Mouse (Mus musculus): ENCODE results near the gene Fgf22. TPM values are rescaled to one million over a fixed set of nuclear protein-coding genes. Genes with fewer than 3 reads are reported as not detected.

Gene Fgf22
- total and polyA plus RNA-seq, 2 experiments from 2014 or later, result 1.3 to 5.1 TPM

- H3K27ac ChIP-seq, result no peak overlapping the region
- WGBS, result 61% methylated on average over 5 of the region's 5 CpGs
- H3K9ac ChIP-seq (replicated peaks; ENCODE audit: low read length), result no peak overlapping the region
- H3K27me3 ChIP-seq (ENCODE audit: insufficient read depth, low read length), result peaks cover 6% of the 10 kb centered on the region; the same call in 1 of the 2 replicates
- H3K4me3 ChIP-seq (ENCODE audit: low read length), result no peak overlapping the region
- no peaks in the 10 kb centered on the region for H3K9me3 ChIP-seq (ENCODE audit: low read length)
- peaks cover 8% of the 10 kb centered on the region for H3K4me1 ChIP-seq (ENCODE audit: insufficient read depth, low read length)
- TF ChIP-seq CTCF (IDR thresholded peaks at IDR 0.05; ENCODE audit: low read depth), result no peak
- no peak overlapping the region for H3K4me2 ChIP-seq (ENCODE audit: low read depth, low read length)
- no peaks in the 10 kb centered on the region for H3K36me3 ChIP-seq (ENCODE audit: insufficient read depth, low read length)
- no peak for ATAC-seq
- no peak for DNase-seq (ENCODE audit: low spot score)
Measured at GRCm38 (mm10) chr10:79781956-79782355, 27.1 kb downstream of the Fgf22 start.

DNA sequence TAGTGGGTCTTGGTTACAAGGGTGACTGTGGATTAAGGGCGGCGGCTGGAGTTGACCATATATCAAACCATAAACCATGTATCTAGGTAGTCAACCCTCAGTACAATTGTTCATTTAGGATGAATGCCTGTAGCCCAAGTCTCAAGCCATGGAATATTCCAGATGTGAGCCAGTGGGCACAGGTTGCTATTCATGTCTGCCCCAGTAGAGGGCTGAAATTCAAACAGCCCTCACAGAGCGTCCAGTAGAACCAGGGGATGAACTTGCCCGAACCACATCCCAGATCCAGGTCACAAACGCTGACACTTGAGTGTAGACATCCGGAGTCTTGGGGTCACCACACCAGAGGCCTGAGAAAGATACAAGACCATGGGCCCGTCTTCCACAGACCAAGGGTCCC is 28.2 kb downstream of the Fgf22 start:
- Histone ChIP-seq H3K36me3 (ENCODE audit: insufficient read depth, low read length) (no peaks in the 10 kb centered on the region), H3K27me3 (ENCODE audit: insufficient read depth, low read length) (no peaks in the 10 kb centered on the region), H3K4me1 (ENCODE audit: insufficient read depth, low read length) (peaks cover 4% of the 10 kb centered on the region; the same call in 1 of the 2 replicates), H3K9ac (replicated peaks; ENCODE audit: low read length) (no peak overlapping the region), H3K4me2 (ENCODE audit: low read depth, low read length) (no peak overlapping the region), H3K4me3 (ENCODE audit: low read length) (no peak overlapping the region), H3K27ac (no peak overlapping the region), H3K9me3 (ENCODE audit: low read length) (no peaks in the 10 kb centered on the region)
- ATAC-seq, result no peak
- TF ChIP-seq CTCF (IDR thresholded peaks at IDR 0.05; ENCODE audit: low read depth), result peak; percentile 58
- no peak for DNase-seq (ENCODE audit: low spot score)
- 65% methylated on average over 7 of the region's 7 CpGs for WGBS

- Histone ChIP-seq H3K9me3 (ENCODE audit: low read length) (no peaks in the 10 kb centered on the region), H3K9ac (replicated peaks; ENCODE audit: low read length) (no peak overlapping the region), H3K4me3 (ENCODE audit: low read length) (no peak overlapping the region), H3K36me3 (ENCODE audit: insufficient read depth, low read length) (no peaks in the 10 kb centered on the region), H3K4me1 (ENCODE audit: insufficient read depth, low read length) (peaks cover 4% of the 10 kb centered on the region; the same call in 1 of the 2 replicates), H3K27me3 (ENCODE audit: insufficient read depth, low read length) (no peaks in the 10 kb centered on the region), H3K27ac (no peak overlapping the region), H3K4me2 (ENCODE audit: low read depth, low read length) (no peak overlapping the region)
- no peak for ATAC-seq
- TF ChIP-seq CTCF (IDR thresholded peaks at IDR 0.05; ENCODE audit: low read depth), result peak; percentile 55
- WGBS, result 37% methylated on average over 27 of the region's 27 CpGs
- peak; percentile 55 for DNase-seq (ENCODE audit: low spot score)
Measured at GRCm38 (mm10) chr10:79783920-79784800, 29.3 kb downstream of the Fgf22 start.

DNA sequence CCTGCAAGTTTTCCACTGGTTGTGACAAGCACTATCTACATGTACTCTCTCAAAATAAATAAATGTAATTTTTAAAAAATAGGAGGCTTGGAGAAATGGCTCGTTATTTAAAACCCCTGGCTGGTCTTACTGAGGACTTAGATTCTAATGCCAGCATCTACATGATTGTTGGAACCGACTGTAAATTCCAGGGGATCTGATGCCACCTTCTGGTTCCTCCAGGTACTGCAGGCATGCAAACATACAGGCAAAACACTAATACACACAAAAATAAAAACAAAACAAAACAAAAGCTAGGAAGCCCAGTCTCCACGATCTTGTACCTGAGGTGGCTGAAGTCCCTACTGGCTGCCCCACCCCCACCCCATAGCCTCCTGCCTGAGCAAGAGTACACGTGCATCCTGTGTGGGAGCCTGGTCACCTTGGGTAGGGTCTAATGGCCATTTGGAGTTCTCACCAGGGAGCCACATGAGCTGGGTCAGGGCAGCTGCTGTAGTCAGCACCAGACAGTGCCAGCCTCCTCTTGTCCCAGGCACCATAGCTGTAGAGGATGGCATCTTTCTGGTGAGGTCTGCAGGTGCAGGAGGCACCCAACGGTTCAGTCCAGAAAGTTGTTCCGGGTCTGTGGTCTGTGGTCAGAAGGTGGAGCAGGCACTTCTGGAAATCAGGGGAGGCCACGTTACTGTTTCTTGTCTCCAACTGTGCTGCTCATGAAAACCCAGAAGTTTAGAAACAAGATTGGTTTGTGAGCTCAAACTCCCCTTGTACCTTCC is 33.7 kb downstream of the Fgf22 start:
- DNase-seq (ENCODE audit: low spot score), result peak; percentile 87
- 36% methylated on average over 7 of the region's 7 CpGs for WGBS
- no peaks in the 10 kb centered on the region for H3K4me1 ChIP-seq (ENCODE audit: insufficient read depth, low read length)
- H3K27me3 ChIP-seq (ENCODE audit: insufficient read depth, low read length), result no peaks in the 10 kb centered on the region
- peak; percentile 91 for TF ChIP-seq CTCF (IDR thresholded peaks at IDR 0.05; ENCODE audit: low read depth)
- no peak for ATAC-seq
- H3K4me2 ChIP-seq (ENCODE audit: low read depth, low read length), result no peak overlapping the region
- no peaks in the 10 kb centered on the region for H3K9me3 ChIP-seq (ENCODE audit: low read length)
- H3K4me3 ChIP-seq (ENCODE audit: low read length), result no peak overlapping the region
- no peaks in the 10 kb centered on the region for H3K36me3 ChIP-seq (ENCODE audit: insufficient read depth, low read length)
- H3K9ac ChIP-seq (replicated peaks; ENCODE audit: low read length), result no peak overlapping the region
- H3K27ac ChIP-seq, result no peak overlapping the region

DNA sequence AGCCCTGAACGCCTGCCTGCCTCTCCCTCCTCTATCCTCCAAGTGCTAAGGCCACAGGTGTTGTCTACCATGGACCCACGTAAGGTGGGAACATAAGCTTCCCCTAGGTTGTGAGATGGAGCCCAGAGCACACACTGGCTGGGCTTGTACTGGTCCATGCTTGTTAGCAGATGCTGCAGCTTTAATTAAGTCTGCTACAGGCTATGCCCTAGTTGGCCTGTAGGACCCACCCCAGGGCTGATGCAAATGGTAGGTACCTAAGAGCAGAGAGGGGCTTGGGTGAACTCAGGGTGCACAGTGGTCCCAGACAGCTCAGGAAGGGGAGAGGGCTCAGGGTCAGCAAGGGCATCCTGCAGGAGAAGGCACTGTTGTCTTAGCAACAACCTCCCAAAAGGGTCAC is 34.7 kb downstream of the Fgf22 start:
- WGBS, result 49% methylated on average over 2 of the region's 2 CpGs
- TF ChIP-seq CTCF (IDR thresholded peaks at IDR 0.05; ENCODE audit: low read depth), result no peak
- Histone ChIP-seq H3K36me3 (ENCODE audit: insufficient read depth, low read length) (no peaks in the 10 kb centered on the region), H3K4me3 (ENCODE audit: low read length) (no peak overlapping the region), H3K4me2 (ENCODE audit: low read depth, low read length) (no peak overlapping the region), H3K9ac (replicated peaks; ENCODE audit: low read length) (no peak overlapping the region), H3K27me3 (ENCODE audit: insufficient read depth, low read length) (no peaks in the 10 kb centered on the region), H3K4me1 (ENCODE audit: insufficient read depth, low read length) (0 out of 2 replicates have a peak, but pooled peaks cover under 1% of the 10 kb centered on the region), H3K27ac (no peak overlapping the region), H3K9me3 (ENCODE audit: low read length) (no peaks in the 10 kb centered on the region)
- ATAC-seq, result no peak
- no peak for DNase-seq (ENCODE audit: low spot score)

DNA sequence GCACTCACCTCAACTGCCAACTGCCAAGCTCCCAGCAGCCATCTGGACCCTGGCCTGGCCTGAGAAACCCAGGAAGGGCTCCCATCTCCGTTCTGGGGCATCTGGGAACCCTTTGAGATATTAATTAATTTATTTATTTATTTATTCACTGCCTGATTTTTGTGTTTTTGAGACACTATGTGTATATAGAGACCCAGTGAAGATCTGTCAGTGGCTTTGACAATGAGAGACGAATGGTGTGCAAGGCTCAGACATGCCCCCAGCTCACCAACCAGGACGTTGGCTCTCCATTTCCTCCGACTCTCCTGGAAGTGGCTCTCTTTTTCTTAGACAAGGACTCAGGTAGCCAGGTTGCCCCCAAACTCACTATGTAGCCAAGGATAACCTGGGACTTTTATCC is 36.0 kb downstream of the Fgf22 start, which contains the start of gene Prss57:
Gene Prss57, minus strand, starts transcription at position 101 of the 400 bp plus-strand sequence.
- Histone ChIP-seq H3K36me3 (ENCODE audit: insufficient read depth, low read length) (no peaks in the 10 kb centered on the region), H3K4me3 (ENCODE audit: low read length) (no peak within 1 kb of the TSS), H3K9ac (replicated peaks; ENCODE audit: low read length) (no peak within 1 kb of the TSS), H3K9me3 (ENCODE audit: low read length) (no peaks in the 10 kb centered on the region), H3K27me3 (ENCODE audit: insufficient read depth, low read length) (no peaks in the 10 kb centered on the region), H3K4me1 (ENCODE audit: insufficient read depth, low read length) (peaks cover 9% of the 10 kb centered on the region), H3K4me2 (ENCODE audit: low read depth, low read length) (no peak within 1 kb of the TSS), H3K27ac (no peak within 1 kb of the TSS)
- ATAC-seq (no peak), DNase-seq (ENCODE audit: low spot score) (no peak)
- TF ChIP-seq CTCF (IDR thresholded peaks at IDR 0.05; ENCODE audit: low read depth), result no peak
- WGBS, result 86% methylated on average over 4 of the region's 4 CpGs

Measured in hindbrain, postnatal 0 days (tissue).